Mouse (Mus musculus) ES-E14 (cell line): ENCODE data around the gene Vps35.

ENCODE experiments used
- CHD2 ChIP-seq: IDR thresholded peaks from 2 replicates; pipeline ENCODE4 v1.6.1; 2014; ENCODE audit warnings: mild to moderate bottlenecking, low read depth, low read length, inconsistent platforms
- HCFC1 ChIP-seq: IDR thresholded peaks from 2 replicates; pipeline ENCODE4 v1.6.1; 2012; ENCODE audit warnings: low read length, inconsistent platforms, borderline replicate concordance; ENCODE audit not compliant: insufficient read depth
- ZNF384 ChIP-seq: IDR thresholded peaks from 2 replicates; pipeline ENCODE4 v1.6.1; 2012; ENCODE audit warnings: low read depth, low read length, inconsistent platforms

GRCm38 (mm10) chr8:85299434-85300077 lies at the start of gene Vps35, which contains the start of gene Orc6:
- TF ChIP-seq HCFC1, result peak; percentile 47; the same call in 1 of the 2 replicates
- TF ChIP-seq ZNF384, result no peak
- peak; percentile 89 for TF ChIP-seq CHD2
